Mouse (Mus musculus) adrenal gland, postnatal 10 days (tissue): ENCODE data around the gene Smyd3. TPM values are rescaled to one million over a fixed set of nuclear protein-coding genes. Genes with fewer than 3 reads are reported as not detected.
"Not testable (repeated sequence)": the region's sequence is repeated elsewhere in the genome, so short reads cannot be mapped to it uniquely, and the experiment has no call there.

Experiments used
- DNase-seq: peaks from one replicate; pipeline ENCODE4 v3.0.0; 2021; ENCODE audit warnings: mixed read lengths
- total RNA-seq, 2 experiments: library from RNA; stranded (reverse); gene quantifications; 2 replicates each; pipeline ENCODE4 v1.2.3; 2021

Gene Smyd3
- total RNA-seq, 2 experiments from 2014 or later, result 6.0 to 8.0 TPM

DNA sequence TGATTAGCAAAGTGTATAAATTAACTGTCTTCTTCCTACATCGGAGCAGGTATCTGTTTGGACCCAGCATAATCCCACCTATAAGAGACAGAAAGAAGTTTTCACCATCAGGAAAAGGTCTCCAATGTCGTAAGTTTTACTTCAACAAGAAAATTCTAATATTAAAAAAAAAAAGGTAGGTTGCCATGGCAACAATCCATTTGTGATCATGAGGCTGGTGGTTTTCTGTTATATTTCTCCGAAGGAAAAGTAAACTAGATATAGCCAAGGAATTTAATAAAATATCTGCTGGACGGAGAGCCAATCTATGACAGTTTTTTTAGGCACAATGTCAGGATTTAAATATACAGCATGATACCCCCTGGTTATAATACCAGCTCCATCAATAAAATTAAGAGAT, 142.9 kb downstream of the Smyd3 start:
- no peak for DNase-seq

DNA sequence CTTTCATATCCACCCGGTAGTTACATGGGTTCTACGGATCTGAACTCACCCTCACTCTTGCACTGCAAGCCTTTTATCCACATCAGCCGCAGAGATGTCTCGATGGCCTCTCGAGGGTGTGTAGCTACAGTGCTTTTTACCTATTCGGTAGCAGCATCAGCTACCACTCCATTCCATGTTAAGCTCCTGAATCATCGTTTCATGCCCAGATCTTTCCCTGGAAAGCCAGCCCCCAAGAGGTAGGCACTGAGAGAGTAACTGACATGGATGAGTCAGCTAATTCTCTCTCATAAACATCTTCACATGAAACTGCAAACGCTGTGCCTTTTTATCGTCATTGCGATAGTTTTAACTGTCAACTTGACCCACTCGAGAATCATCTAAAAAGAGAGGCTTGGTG, 143.9 kb downstream of the Smyd3 start:
- DNase-seq, result no peak

DNA sequence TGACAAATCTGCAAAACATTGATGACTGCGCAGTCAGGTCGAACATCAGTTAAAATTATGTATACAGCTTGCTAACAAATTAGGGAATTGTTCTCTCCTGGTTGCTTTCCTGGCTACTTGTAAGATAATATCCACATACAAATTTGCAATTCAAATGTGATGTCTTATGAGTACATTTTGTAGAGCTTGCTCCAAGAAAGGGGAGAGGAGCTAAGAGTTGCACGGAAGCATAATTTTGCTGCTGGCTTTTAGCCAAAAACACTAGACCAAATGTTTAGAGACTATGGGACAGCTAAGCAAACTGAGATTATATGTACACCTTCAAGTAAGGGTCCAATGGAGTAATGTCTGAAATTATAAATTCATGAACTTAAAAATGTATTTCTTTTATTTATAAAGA, 146.7 kb downstream of the Smyd3 start:
- no peak for DNase-seq

- DNase-seq, result no peak
These were observed 149.3 kb downstream of the Smyd3 start for GRCm38 (mm10) chr1:179368426-179369010.

DNA sequence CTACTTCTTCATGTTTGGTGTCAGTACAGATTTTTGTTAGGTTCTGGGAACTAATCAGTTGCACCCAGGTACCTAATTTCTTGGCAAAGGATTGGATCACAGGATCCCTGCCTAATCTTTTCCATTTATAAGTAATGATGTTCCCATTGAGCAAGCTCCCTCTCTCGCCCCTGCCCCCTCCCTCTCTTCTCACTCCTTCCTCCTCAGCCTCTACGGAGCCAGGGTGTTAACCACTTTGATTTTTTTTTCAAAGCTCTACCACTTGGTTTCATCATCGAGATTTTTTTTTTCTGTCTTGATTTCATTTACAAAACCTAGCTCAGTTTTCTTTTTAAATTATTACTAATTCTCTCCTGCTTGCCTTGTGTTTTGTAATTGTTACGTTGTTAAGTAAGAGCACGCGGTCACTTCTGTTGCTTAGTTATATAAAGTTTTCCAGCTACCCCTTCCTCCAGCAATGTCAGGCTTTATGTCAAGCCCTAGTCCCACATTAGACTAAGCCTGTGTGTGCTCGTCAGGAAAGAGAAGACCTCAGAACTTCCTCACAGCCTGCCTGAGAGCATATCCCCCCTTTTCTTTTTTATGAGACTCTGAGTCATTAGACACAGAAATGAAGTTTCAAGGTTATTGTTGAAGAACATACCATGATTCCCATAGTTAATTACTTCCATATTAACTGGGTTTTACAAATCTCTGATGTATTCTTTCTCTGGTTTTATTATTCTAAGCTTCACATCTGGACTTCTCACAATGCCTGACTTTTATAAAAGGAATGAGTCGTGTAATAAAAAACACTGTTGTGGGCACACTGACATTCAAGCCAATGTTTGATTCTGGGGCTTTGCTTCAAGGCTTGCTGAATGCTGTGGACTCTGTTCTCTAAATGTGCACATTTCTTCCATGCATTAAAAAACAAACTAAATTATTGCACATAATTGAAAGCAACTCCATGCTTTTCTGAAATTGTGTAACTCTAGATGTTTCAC, 156.1 kb downstream of the Smyd3 start:
- DNase-seq, result no peak

DNA sequence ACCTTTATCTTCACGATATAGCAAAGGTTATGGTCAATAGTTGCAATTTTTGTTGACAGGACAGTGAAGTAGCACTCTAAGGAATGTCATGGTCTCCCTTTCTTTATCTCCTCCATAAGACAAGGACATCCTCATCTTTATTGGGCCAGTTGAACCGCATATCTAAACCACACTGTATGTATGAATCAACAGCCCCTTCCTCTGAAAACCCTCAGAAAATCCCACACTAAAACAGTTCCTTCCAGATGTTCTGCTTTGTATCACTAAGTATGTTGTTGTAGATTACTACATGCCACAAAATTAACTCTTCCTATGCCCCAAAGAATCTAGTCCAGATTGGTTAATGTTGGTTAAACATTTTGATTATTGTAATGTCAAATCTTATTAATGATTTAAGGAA, 160.7 kb downstream of the Smyd3 start:
- DNase-seq, result no peak

- no peak for DNase-seq
These were observed 163.6 kb downstream of the Smyd3 start for GRCm38 (mm10) chr1:179354250-179354649.

DNA sequence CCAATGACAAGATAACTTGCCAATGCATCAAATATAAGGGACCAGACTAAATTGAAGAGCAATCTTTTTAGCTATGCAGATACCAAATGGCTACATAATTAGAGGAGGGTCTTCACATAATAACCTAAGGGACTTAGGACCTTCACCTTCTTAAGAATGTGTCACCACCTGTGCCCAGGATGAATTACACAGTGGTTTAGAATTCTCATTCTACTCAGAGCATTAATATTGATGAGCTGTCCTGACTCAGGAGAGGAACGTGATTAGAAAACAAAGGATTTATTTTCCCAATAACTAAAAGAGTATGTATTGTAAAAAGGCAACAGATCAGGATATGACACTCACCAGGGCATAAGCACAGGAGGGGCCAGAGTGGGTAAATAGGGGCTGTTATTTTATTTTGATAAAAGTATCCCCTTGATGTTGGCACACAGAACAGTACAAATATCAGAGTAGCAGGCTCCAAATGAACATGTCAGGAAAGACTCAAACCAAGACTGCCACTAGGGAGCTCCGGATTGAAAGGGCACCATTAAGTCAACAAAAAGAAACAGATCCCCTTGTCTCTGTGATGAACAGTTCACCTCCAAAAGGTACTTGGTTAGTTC, 172.4 kb downstream of the Smyd3 start:
- DNase-seq, result no peak

GRCm38 (mm10) chr1:179343426-179343825, 174.4 kb downstream of the Smyd3 start:
- no peak for DNase-seq

DNA sequence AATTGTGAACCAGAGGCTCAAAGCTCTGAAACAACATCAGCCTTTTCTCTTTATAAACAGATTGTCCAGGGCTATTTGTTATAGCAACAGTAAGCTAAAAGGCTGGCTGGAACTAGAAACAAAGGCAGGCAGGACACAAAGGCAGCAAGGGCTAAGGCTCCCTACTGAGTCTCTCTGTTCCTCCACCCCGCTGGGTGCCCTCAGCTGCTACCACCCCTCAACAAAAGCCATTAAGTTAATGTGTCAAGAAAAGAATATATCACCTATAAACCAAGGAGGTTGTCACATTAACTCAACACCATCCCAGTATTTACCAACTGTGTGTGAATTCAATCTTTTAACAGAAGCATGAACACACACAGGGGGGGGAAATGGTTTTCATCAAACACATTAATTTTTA, 176.3 kb downstream of the Smyd3 start:
- no peak for DNase-seq

DNA sequence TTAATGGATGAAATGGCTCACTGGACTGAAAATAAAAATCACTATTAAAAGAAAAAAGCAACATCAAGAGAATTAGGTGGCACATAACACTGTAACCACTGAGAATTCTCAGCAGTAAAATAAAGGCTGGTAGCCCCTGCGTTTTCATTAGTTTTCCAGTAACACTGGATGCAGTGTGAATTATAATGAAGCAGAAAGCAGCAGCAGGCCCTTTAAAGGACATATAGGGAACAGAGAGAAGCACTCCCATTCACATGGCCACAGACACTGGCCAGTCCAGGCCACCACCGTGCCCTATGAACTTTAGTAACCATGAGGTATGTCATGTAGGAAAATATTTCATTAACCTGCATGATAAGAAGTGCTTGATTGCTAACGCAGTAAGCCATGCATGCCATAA, 178.8 kb downstream of the Smyd3 start:
- no peak for DNase-seq

GRCm38 (mm10) chr1:179337529-179337928, 180.3 kb downstream of the Smyd3 start:
- no peak for DNase-seq

DNA sequence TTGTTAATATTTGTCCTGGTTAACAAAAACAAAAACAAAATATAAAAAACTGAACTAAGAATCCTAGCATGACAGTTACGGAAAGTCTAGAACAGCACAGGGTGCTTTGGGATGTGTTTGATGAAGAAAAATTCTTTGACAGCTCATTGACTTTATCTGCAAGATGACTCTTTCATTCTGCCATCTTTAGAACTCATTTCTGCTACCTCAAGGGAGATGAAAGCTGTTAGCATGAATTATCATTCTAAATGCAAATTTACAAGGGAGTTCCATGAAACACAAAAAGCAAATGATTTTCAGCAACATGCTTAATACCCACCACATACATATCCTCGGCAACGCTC, 190.9 kb downstream of the Smyd3 start:
- DNase-seq, result no peak

DNA sequence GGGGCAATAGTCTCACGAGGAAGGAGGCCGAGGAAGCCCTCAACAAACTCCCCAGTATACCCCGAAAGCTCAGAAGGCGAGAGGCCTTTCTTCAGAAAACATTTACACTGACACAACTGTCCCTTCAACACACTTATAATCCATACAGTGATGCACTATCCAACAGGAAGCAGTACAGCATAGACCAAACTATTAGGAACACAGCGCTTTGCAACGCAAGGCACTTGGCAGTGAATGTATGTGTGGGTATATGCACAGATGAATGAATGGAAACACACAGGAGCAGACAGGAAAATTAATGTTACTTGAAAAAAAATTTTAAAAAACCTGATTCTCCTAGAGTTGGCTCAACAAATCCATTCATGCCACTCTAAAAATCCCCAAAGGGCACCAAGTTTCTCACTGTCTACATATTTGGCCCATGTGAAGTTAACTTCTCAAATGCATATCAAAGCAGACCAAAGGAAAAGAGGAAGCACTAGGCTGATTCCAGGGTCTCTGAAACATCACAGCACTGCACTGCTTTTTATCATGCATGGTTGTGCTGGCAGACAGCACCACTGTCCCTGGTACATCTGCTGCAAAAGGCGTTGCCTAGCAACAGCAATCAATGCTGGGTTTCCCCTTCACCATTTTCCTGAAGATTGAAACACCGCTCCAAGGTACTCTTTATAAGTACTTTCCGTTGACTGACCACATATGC, 191.4 kb downstream of the Smyd3 start:
- no peak for DNase-seq

DNA sequence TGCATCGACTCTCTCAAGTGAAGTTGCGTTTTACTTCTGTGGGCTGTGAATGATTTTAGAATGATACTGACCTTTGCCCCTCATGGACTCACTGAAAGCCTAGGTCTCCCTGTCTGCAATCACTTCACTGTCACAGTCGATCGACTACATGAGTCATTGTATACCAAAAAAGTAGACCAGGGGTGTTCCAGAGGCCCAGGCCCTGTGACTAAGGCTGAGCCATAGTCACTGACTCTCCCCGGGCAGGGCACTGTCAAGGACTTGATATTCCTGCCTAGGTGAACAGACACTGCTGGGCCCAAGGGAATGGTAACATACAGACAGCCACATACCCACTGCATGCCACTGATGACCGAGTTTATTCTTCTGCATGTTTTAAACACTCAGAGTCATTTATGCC, 193.6 kb downstream of the Smyd3 start:
- peak; percentile 23 for DNase-seq

DNA sequence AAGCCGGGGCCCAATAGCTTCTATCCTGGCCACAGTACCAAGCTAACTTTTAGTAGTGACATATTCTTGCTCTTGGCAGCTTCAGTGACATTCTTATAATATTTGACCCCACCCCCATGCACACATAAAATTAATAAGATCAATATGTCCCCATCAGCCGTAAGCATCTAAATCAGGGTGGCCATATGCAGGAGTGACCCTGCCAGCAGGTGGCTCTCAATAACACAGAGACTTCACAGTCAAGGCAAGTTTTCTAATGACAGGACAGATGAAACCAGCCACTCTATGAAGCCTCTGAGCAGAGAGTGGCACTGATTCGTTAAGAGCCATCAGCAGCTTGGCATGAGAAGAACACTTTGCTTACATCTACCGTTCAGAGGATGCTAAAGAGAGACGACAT, 204.2 kb downstream of the Smyd3 start:
- no peak for DNase-seq

DNA sequence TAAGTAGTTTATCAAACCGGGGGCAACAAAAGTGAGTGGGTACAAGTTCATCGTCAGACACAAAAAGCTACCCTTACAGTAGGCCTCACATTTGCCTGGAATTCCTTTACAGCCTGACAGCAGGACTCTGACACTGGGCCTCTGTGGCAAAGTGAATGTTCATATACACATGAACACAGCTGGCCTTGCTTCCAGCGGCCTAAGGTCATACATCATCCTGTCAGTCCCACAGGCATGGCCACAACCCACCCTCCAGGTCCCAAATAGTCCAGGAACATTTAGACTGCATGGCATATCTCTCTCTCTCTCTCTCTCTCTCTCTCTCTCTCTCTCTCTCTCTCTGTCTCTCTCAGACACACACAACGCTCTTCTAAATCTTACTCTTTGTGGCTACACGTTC, 208.4 kb downstream of the Smyd3 start:
- DNase-seq, result no peak

DNA sequence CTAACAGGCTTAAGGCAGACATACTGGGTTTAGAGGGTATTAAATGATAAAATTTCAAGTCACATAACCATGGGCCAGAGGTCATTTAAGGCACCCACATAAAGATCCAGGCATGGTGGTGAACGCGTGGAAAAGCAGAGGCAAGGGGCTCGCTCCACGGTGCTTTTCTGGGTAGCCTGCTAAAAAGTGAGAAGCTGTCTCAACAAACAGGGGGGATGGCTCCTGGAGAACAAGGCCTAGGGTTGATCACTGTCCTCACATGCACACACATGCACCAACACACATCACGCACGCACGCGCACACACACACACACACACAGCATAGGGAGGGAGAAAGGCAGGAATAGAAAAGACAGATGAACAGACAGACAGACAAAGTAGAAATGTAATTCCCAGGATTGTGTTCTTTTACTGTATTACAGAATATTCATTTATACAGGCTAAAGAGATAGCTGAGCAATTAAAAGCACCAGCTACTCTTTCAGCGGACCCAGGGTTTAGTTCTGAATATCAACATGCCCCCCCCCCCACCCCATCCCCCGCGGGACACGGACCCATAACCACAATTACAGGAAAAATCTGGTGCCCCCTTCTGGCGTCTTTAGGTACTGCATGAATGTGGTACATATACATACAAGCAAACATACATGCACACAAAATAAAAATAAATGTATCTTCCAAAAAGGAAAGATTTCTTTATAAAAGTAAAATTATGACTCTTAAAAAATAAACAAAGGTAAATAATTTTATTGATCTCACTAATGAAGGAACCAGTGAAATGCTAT, 215.2 kb downstream of the Smyd3 start:
- DNase-seq, result no peak

DNA sequence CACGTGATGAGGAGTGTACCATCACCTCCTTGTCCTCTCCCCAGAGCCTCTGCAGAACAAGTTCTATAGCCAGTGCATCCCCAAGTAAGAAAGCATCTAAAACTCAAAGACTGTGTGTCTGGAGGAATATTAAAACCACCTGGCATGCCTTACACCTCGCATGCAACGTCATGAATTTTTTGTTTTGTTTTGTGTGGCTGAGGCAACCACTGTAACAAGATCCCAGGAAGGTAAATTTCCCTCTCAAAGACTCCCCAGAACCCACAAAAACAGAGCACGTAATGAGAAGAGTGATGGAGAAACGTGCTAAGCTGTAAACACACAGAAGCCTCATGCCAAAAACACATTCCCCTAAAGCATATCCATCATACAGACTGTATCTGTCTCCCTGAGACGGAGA, 222.2 kb downstream of the Smyd3 start:
- DNase-seq, result no peak

- DNase-seq, result no peak
These were observed 224.0 kb downstream of the Smyd3 start for GRCm38 (mm10) chr1:179293772-179294353.

DNA sequence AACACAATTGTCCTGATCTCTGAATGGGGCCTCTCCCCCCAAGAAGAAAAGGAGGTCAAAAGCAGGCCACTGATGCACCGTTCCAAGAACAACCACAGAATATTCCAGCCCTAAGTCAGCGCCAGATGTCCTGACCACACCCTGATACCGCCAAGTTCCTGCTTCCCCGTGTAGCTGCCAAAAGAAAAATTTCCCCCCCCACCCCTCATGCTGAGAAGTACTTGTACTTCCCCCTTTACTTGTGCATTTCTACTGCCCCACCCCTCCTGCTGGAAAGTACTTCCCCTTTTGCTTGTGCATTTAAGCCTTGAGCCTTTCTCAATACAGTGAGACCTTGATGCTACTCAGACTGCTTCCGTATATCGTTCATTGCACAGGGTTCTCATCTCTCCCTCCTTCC, 227.7 kb downstream of the Smyd3 start:
- not testable (repeated sequence) for DNase-seq

DNA sequence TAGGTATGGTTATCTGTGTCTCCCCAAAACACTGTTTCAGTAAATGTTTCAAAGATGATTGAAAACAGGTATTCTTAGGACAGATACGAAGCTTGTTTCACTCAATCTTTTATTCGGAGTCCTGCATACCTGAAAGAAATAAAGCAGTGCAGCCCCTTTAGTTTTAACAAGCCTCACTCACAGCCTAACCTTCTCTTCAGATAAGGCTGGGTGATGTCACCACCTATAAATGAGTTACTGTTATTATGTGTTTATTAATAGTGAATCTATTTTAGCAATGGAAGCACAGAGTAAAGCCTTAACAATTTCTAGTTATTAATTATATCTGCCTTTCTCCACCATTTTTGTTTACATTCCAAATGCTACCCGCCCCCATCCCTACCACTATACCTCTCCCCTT, 228.1 kb downstream of the Smyd3 start:
- no peak for DNase-seq
